Mouse (Mus musculus): Measurements from ENCODE around the gene C1d. TPM values are rescaled to one million over a fixed set of nuclear protein-coding genes. Genes with fewer than 3 reads are reported as not detected.

C1d gene
- polyA plus RNA-seq, 1 experiment from 2014 or later = 72.5 TPM

GRCm38 (mm10) chr11:17257861-17258260 is 482 bp downstream of the C1d start:
- peak; percentile 41; the same call in 1 of the 2 replicates for ATAC-seq (ENCODE audit: extremely low read depth, insufficient number of reproducible peaks, low FRiP score, low TSS enrichment)
- Histone ChIP-seq H3K27me3 (replicated peaks) (no peaks in the 10 kb centered on the region), H3K36me3 (peaks cover 4% of the 10 kb centered on the region; the same call in 1 of the 2 replicates), H3K4me3 (peak overlapping the region; percentile 91), H3K4me1 (peaks cover 17% of the 10 kb centered on the region), H3K27ac (replicated peaks) (peak overlapping the region; percentile 88), H3K4me2 (peak overlapping the region; percentile 73), H3K9ac (peak overlapping the region; percentile 97), H3K9me3 (no peaks in the 10 kb centered on the region)
- under 1% methylated on average over 17 of the region's 17 CpGs for WGBS

GRCm38 (mm10) chr11:17267176-17267575 is 9.8 kb downstream of the C1d start:
- no peak for ATAC-seq (ENCODE audit: extremely low read depth, insufficient number of reproducible peaks, low FRiP score, low TSS enrichment)

GRCm38 (mm10) chr11:17268801-17269200 is 11.4 kb downstream of the C1d start:
- no peak overlapping the region for H3K4me3 ChIP-seq
- no peak overlapping the region for H3K27ac ChIP-seq (replicated peaks)
- WGBS = 83% methylated on average over 1 of the region's 1 CpGs
- no peaks in the 10 kb centered on the region for H3K27me3 ChIP-seq (replicated peaks)
- no peaks in the 10 kb centered on the region for H3K4me1 ChIP-seq
- ATAC-seq (ENCODE audit: extremely low read depth, insufficient number of reproducible peaks, low FRiP score, low TSS enrichment) = no peak
- H3K4me2 ChIP-seq = no peak overlapping the region
- peaks cover 26% of the 10 kb centered on the region for H3K36me3 ChIP-seq
- no peak overlapping the region for H3K9ac ChIP-seq
- no peaks in the 10 kb centered on the region for H3K9me3 ChIP-seq

More at GRCm38 (mm10) chr11:17267176-17267575, 9.8 kb downstream of the C1d start:
- WGBS = 92% methylated on average over 4 of the region's 4 CpGs
- no peak overlapping the region for H3K4me2 ChIP-seq
- no peak overlapping the region for H3K9ac ChIP-seq
- no peak overlapping the region for H3K27ac ChIP-seq (replicated peaks)
- H3K27me3 ChIP-seq (replicated peaks) = no peaks in the 10 kb centered on the region
- peaks cover 31% of the 10 kb centered on the region for H3K36me3 ChIP-seq
- no peaks in the 10 kb centered on the region for H3K9me3 ChIP-seq
- no peaks in the 10 kb centered on the region for H3K4me1 ChIP-seq
- no peak overlapping the region for H3K4me3 ChIP-seq

- no peak overlapping the region for H3K9ac ChIP-seq
- H3K4me3 ChIP-seq = no peak overlapping the region
- no peaks in the 10 kb centered on the region; the same call in 1 of the 2 replicates for H3K27me3 ChIP-seq (replicated peaks)
- H3K4me2 ChIP-seq = no peak overlapping the region
- H3K27ac ChIP-seq (replicated peaks) = no peak overlapping the region
- no peaks in the 10 kb centered on the region for H3K36me3 ChIP-seq
- no peak for ATAC-seq (ENCODE audit: extremely low read depth, insufficient number of reproducible peaks, low FRiP score, low TSS enrichment)
- 13% methylated on average over 9 of the region's 9 CpGs for WGBS
- no peaks in the 10 kb centered on the region for H3K4me1 ChIP-seq
- no peaks in the 10 kb centered on the region for H3K9me3 ChIP-seq
Observed at GRCm38 (mm10) chr11:17279959-17280358, 22.6 kb downstream of the C1d start.

- H3K9ac ChIP-seq = no peak overlapping the region
- no peak overlapping the region for H3K4me2 ChIP-seq
- no peaks in the 10 kb centered on the region for H3K9me3 ChIP-seq
- ATAC-seq (ENCODE audit: extremely low read depth, insufficient number of reproducible peaks, low FRiP score, low TSS enrichment) = no peak
- H3K27ac ChIP-seq (replicated peaks) = no peak overlapping the region
- WGBS = 55% methylated on average over 10 of the region's 10 CpGs
- no peaks in the 10 kb centered on the region for H3K27me3 ChIP-seq (replicated peaks)
- no peaks in the 10 kb centered on the region for H3K4me1 ChIP-seq
- no peaks in the 10 kb centered on the region for H3K36me3 ChIP-seq
- H3K4me3 ChIP-seq = no peak overlapping the region
Observed at GRCm38 (mm10) chr11:17284055-17284454, 26.7 kb downstream of the C1d start.

GRCm38 (mm10) chr11:17288884-17289283 is 31.5 kb downstream of the C1d start:
- no peak for ATAC-seq (ENCODE audit: extremely low read depth, insufficient number of reproducible peaks, low FRiP score, low TSS enrichment)

GRCm38 (mm10) chr11:17306007-17306891 is 48.9 kb downstream of the C1d start:
- WGBS = 59% methylated on average over 8 of the region's 8 CpGs
- ATAC-seq (ENCODE audit: extremely low read depth, insufficient number of reproducible peaks, low FRiP score, low TSS enrichment) = no peak
- Histone ChIP-seq H3K36me3 (no peaks in the 10 kb centered on the region), H3K4me1 (peaks cover 4% of the 10 kb centered on the region; the same call in 1 of the 2 replicates), H3K27me3 (replicated peaks) (no peaks in the 10 kb centered on the region), H3K9ac (no peak overlapping the region), H3K4me3 (no peak overlapping the region), H3K9me3 (no peaks in the 10 kb centered on the region), H3K27ac (replicated peaks) (no peak overlapping the region), H3K4me2 (no peak overlapping the region)

More at GRCm38 (mm10) chr11:17288884-17289283, 31.5 kb downstream of the C1d start:
- no peaks in the 10 kb centered on the region for H3K9me3 ChIP-seq
- no peak overlapping the region for H3K27ac ChIP-seq (replicated peaks)
- no peaks in the 10 kb centered on the region for H3K36me3 ChIP-seq
- no peak overlapping the region for H3K9ac ChIP-seq
- no peaks in the 10 kb centered on the region for H3K27me3 ChIP-seq (replicated peaks)
- no peaks in the 10 kb centered on the region for H3K4me1 ChIP-seq
- H3K4me3 ChIP-seq = no peak overlapping the region
- H3K4me2 ChIP-seq = no peak overlapping the region

GRCm38 (mm10) chr11:17307457-17307856 is 50.1 kb downstream of the C1d start:
- Histone ChIP-seq H3K27ac (replicated peaks) (no peak overlapping the region), H3K36me3 (no peaks in the 10 kb centered on the region), H3K4me1 (peaks cover 4% of the 10 kb centered on the region; the same call in 1 of the 2 replicates), H3K4me2 (no peak overlapping the region), H3K27me3 (replicated peaks) (no peaks in the 10 kb centered on the region), H3K9ac (no peak overlapping the region), H3K4me3 (no peak overlapping the region), H3K9me3 (no peaks in the 10 kb centered on the region)
- no peak for ATAC-seq (ENCODE audit: extremely low read depth, insufficient number of reproducible peaks, low FRiP score, low TSS enrichment)

Other genes with a start within 250 kb of the C1d start
- gene Cnrip1, start 206.0 kb upstream of the C1d start, polyA plus RNA-seq (2015; fragmentation: Nextera tagmentation; extraction: Ambion mirVana) = 11.1 and 13.0 TPM in 2 replicates
- 3.9 and 4.2 TPM in 2 replicates for gene Plek, start 205.2 kb upstream of the C1d start, polyA plus RNA-seq (2015; fragmentation: Nextera tagmentation; extraction: Ambion mirVana)
- gene Ppp3r1, start 98.3 kb upstream of the C1d start, polyA plus RNA-seq (2015; fragmentation: Nextera tagmentation; extraction: Ambion mirVana) = 67.8 and 73.9 TPM in 2 replicates
- 18.1 and 20.1 TPM in 2 replicates for gene Wdr92, start 75.5 kb upstream of the C1d start, polyA plus RNA-seq (2015; fragmentation: Nextera tagmentation; extraction: Ambion mirVana)
- 59.0 and 59.8 TPM in 2 replicates for gene Pno1, start 46.0 kb upstream of the C1d start, polyA plus RNA-seq (2015; fragmentation: Nextera tagmentation; extraction: Ambion mirVana)